In genomic region chr9:94238565-94238964, GRCm38 (mm10) we compare ENCODE assay signal across 20 mouse cellular contexts.
"Had no signal": no experiment of that assay in that cellular context is flagged by ENCODE, and none has a peak within 500 bp of the region (broad histone marks: within the 10 kb centered on the region; RNA-seq: fewer than 3 reads in every experiment).

No protein-coding gene starts in this region.

- H3K4me1 ChIP-seq: hindbrain, embryonic 15.5 days; midbrain, embryonic 12.5 days; midbrain, embryonic 15.5 days; stomach, embryonic 15.5 days had no signal

- H3K9ac ChIP-seq: hindbrain, embryonic 15.5 days; limb, embryonic 15.5 days; liver, embryonic 14.5 days; liver, postnatal 0 days; lung, embryonic 14.5 days; midbrain, embryonic 12.5 days; midbrain, embryonic 15.5 days; stomach, embryonic 15.5 days had no signal

- H3K36me3 ChIP-seq: hindbrain, embryonic 15.5 days; limb, embryonic 15.5 days; midbrain, embryonic 12.5 days; midbrain, embryonic 15.5 days; stomach, embryonic 15.5 days had no signal

- ATAC-seq: intestine, postnatal 0 days; liver, postnatal 0 days; lung, postnatal 0 days; midbrain, embryonic 15.5 days had no signal

- H3K9me3 ChIP-seq: hindbrain, embryonic 15.5 days; limb, embryonic 15.5 days; midbrain, embryonic 12.5 days; midbrain, embryonic 15.5 days; stomach, embryonic 15.5 days had no signal

- DNase-seq: kidney, postnatal 25 days; layer of hippocampus, postnatal 36 days; left cerebral cortex, postnatal 4 days; liver, postnatal 0 days; lung, embryonic 14.5 days; retina, postnatal 1 day; right cerebral cortex, postnatal 25 days; spleen, adult 18-20 months; thymus, postnatal 25 days had no signal

- H3K27me3 ChIP-seq: hindbrain, embryonic 15.5 days; limb, embryonic 15.5 days; midbrain, embryonic 12.5 days; midbrain, embryonic 15.5 days; stomach, embryonic 15.5 days had no signal

- H3K4me3 ChIP-seq: hindbrain, embryonic 15.5 days; left cerebral cortex, adult 2 months; limb, embryonic 15.5 days; midbrain, embryonic 12.5 days; midbrain, embryonic 15.5 days; stomach, embryonic 15.5 days had no signal

- H3K4me2 ChIP-seq: hindbrain, embryonic 15.5 days; limb, embryonic 15.5 days; liver, embryonic 11.5 days; lung, embryonic 14.5 days; midbrain, embryonic 12.5 days; midbrain, embryonic 15.5 days; stomach, embryonic 15.5 days had no signal

- H3K27ac ChIP-seq: hindbrain, embryonic 15.5 days; left cerebral cortex, adult 2 months; liver, embryonic 14.5 days; macrophage; midbrain, embryonic 12.5 days; midbrain, embryonic 15.5 days; stomach, embryonic 15.5 days had no signal
